Mouse (Mus musculus) adrenal gland, adult 18-20 months (tissue): ENCODE results near the gene Cacnb1. TPM values are rescaled to one million over a fixed set of nuclear protein-coding genes. Genes with fewer than 3 reads are reported as not detected.

Source experiments
- DNase-seq, 2 experiments: peaks; one replicate each; pipeline ENCODE4 v3.0.0; 2021 to 2022; ENCODE audit warnings: low spot score in 2 of 2
- total RNA-seq, 2 experiments: library from RNA; stranded (reverse); gene quantifications; 1 replicate in 1 of 2; 2 replicates in 1 of 2; pipeline ENCODE4 v1.2.3; 2021

Cacnb1 gene
- total RNA-seq, 2 experiments from 2014 or later = 8.6 to 10.1 TPM

DNA sequence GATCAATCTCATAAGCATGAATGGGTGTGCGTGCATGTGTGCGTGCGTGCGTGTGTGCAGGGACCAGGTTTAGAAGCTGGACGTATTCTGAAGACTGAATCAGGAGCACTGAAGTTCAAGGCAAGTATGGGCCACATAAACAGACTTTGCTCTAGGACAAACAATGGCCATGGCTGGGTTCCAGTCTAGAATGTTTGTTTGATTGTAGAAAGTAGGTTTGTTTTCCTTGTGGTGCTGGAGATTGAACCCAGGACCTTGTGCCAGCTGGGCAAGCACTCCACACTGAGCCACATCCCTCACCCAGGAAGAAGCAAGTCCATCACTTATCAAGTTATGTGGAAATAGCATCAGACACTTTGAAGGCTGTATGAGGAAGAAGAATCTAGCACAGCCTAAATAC is 6.7 kb downstream of the Cacnb1 start:
- no peak for DNase-seq

DNA sequence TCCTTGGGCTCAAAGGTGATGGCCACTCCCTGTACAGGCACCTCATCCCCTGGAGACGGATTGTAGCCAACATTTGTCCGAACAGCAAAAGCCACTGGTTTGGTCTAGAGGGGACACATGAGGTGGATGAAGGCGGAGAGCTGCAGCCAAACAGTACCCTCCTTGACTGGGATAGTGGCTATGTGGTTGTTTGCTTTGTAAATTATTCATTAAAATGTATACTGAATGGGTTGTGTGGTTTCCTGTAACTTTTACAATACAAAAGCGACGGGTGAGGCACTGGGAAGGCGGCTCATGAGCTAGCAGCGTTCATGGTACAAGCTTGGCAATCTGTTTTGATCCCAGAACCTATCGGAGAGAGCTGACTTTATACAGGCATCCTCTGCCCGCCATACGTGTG is 10.0 kb downstream of the Cacnb1 start:
- no peak for DNase-seq

DNA sequence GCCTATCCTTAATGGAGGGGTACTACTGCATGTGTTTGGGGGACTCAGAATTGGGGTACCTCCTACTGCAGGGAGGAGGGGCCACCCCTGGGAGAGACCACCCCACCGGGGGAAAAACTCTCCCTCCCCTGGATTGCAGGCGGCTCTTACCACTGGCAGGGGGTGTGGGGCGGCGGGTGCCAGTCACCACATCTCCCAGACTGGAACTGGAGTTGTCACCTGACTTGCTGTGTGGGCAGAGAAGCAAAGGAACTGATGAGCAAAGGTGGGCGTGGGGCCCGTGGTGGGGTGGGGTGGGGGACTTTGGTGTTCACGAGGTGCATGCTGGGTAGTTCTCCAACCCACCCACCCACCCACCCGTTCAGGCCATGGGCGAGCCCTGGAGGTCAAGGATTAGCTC is 11.1 kb downstream of the Cacnb1 start:
- no peak for DNase-seq

DNA sequence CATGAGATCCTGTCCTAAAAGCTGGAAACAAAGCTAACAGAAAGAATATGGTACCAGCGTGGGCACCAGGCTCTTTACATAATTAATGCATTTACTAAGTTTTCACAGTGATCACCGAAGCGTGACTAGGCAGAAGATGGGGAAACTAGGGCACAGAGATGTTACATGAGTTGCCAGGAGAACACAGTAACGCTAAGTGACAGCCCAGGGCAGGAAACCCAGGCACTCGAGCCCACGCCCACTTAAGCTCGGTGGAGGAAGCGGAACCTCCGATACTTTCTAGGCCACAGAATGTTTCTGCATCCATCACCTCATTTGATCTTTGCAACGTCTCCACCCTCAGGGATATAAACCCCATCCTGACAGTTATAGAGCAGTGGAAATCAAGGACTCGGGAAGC is 14.7 kb downstream of the Cacnb1 start:
- no peak for DNase-seq

DNA sequence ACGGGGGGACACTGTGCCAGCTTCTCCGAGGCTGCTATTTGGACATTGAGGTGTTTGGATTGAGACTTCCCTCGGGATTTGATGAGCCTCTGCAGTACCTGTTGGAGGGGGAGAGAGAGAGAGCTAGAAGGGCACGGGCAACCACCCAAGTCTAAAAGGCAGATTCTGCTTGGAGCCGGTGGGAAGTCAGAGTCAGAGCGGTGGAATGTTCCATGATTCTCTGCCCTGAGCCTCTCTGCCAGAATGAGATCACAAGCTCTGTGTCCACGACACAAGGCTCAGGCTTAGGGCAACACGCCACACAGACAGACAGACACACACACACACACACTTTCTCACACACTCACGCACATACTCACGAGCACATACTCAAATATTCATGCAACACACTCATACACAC is 17.1 kb downstream of the Cacnb1 start:
- no peak for DNase-seq

DNA sequence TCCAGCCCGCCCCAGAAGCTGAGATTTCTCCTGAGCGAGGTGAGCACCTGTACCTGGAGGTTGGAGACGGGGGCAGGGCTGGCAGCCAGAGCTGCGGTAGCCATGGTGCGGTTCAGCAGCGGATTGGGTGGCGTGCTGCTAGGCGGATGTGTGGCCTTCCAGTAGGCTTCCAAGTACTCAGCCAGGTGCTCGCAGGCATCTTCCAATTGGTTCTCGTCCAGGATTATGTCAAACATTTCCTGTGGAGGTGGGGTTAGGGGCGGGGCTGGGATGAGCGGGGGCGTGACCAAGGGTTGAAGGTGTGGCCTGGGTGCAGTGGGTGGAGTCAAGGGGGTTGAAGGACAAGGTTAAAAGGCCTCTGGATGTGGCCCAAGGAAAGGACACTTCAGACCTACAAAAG is 17.8 kb downstream of the Cacnb1 start:
- no peak for DNase-seq

DNA sequence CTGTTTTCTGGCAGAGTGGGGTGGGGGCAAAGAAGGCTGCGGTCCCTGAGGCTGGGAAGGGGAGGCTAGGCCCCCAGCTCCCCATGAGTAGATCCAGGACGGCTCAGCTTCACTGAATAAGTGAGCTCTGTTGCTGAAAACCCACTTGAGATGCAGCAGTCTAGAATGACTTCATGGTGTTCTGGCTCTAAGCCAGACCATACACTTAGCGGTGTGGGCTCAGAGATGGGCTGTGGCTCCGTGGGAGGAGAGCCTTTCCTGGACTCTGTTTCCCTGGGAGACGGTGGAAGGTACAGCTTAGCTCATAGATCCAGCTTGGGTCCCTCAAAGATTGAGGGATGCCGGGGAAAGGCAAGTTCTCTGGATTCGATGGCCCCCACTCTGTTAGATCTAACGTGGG is 18.7 kb downstream of the Cacnb1 start:
- no peak for DNase-seq

DNA sequence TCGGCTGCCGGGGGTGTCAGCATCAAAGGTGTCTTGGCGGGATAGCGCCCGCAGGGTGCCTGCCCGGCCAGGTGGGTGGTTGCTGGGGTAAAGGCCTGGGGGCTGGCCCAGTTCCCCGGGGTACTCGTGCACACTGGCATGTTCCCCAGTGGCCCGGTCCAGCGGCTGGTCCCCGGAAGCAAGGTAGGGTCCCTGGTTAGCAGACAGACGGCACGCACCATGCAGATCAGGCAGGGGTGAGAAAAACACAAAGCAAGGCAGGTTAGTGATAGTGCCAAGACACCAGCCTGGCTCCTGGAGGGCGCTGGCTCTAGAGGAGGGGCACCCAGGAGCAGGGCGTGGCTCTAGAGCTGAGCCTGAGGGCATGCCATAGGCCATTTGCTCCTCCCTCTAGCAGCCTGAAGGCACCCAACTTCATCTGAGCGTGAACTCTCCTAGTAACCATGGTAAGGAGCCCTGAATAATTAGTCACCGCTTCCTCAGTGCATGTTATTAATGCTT is 19.6 kb downstream of the Cacnb1 start:
- DNase-seq = no peak

DNA sequence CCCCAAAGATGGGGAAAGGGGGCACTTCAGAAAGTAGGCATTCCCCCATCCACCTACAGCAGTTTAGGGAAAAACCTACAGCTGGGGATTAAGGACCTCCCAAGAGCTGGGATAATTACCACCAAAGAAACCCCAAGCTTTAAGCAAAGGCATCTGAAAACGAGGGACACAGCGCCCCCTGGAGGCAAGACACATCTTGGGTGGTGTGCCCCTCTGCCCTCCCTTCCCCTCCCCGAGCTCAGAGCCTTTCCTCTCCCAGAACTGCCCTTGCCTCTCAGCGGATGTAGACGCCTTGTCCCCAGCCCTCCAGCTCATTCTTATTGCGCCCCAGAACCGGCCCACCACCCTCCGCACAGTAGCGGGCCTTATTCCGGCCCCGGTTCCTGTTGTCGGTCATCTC is 20.2 kb downstream of the Cacnb1 start:
- DNase-seq = peak; percentile 72 to 80

DNA sequence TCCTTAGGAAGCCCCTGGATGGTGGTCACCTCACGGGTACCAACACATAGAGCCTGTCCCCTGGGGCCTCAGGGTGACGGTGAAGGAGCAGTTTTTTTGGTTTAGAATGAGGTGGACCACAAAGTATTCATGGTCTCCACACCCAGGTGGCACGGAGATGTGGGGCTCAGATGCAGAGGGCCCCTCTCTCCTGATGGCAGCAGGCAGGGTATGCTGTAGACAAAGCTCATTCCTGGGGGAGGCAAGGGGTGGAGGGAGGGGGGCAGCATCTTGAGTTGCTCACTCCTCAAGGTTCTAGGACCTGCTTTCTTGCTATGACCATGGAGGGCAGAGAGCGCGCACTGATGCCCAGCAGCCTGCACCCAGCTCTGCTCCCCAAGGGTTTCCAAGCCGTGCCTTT is 20.8 kb downstream of the Cacnb1 start:
- no peak for DNase-seq

DNA sequence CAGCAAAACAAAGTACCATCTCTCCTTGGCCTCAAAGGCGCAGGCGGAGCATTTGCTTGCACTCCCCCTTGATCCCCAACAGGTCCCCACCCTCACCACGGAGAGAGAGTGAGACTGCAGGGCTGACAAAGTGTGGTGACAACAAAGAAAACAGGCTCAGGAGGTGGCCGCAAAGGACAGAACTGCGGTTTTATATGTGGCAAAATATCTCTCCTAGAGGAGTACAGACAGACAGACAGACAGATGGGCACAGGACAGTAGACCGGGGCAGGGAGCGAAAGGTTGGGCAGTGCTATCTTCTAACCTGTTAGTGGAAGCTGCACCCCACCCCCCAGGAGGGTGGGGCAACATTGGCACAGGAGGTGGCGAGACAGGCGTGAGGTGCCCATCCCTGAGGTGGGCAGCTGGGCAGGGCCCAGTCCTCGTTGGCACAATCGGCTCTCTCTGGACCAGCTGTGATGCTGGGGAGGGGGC is 21.4 kb downstream of the Cacnb1 start:
- no peak for DNase-seq

DNA sequence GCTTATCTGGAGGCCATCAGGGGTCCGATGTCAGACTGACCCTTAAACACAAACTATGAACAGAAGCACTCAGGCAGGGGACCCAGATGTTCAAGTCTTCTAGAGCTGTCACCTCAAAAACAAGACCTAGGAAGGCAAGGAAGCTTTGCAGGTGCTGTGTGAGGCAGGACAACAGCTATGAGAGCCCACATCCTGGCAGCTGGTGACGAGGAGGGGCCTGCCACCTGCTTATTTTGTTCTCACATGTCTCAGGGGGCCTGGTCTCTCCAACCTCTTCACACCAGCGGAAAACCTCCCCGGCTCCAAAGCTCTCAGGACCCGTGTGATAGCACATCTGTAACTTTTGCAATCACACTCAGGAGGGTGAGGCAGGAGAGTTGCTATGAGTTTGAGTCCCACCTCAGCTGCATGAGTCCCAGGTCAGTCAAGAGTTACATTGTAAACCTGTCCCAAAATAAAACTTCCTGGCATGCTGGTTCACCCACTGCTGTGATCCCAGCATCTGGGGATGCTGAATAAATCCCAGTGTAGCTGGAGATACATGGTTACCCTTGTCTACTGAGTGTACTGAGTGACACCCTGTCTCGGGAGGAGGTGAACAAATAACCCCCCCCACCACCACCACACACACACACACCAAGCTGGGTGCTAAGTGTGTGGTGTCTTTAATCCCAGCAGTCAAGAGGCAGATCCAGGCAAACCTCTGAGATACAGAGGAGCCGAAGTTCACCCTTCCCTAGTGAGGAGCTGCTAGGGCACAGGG is 22.3 kb downstream of the Cacnb1 start:
- no peak for DNase-seq

DNA sequence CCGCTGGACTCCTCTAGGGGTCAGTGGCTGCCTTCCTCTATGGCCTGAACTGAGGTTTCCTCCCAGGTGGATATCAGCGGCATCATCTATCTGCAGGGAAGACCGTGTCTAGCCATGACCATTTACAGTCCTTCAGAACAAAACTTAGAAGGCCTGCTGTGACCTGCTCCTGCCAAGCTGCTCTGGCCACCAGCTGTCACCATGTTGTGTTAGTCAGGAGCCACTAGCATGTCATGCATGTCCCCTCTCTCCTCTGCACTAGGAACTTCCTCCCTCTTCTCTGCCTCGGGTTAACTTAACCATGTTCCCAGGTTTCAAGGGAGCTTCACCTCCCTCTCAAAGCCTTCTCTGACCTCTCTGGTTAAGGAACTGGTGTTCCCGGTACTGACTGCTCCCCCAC is 23.1 kb downstream of the Cacnb1 start:
- DNase-seq = no peak

DNA sequence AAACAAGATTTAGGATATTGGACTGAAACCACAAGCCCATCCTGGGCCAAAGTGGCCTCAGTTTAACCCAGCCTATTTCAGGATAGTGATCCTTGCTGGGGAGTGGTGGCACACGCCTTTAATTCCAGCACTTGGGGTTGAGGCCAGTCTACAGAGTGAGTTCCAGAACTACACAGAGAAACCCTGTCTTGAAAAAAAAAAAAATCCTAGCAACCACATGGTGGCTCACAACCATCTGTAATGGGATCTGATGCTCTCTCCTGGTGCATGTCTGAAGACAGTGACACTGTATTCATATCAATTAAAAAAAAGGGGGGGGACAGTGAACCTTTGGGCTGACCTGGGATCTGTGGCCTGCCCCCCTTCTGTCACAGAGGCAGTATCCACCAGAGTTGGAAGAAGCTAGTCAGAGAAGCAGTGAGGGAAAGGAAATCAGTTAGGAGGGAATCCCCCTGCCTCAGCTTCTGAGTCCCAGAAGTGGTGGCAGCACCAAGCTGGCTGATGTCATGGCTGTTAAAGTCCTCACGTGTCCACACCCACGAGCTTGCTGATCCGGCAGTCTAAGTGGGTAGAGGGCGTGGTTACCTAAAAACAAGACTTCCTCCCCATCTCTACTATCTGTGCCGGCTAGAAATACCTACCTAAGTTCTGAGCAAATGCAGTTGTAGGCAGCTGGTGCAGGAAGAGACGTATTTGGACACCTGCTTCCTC is 23.8 kb downstream of the Cacnb1 start:
- no peak for DNase-seq

DNA sequence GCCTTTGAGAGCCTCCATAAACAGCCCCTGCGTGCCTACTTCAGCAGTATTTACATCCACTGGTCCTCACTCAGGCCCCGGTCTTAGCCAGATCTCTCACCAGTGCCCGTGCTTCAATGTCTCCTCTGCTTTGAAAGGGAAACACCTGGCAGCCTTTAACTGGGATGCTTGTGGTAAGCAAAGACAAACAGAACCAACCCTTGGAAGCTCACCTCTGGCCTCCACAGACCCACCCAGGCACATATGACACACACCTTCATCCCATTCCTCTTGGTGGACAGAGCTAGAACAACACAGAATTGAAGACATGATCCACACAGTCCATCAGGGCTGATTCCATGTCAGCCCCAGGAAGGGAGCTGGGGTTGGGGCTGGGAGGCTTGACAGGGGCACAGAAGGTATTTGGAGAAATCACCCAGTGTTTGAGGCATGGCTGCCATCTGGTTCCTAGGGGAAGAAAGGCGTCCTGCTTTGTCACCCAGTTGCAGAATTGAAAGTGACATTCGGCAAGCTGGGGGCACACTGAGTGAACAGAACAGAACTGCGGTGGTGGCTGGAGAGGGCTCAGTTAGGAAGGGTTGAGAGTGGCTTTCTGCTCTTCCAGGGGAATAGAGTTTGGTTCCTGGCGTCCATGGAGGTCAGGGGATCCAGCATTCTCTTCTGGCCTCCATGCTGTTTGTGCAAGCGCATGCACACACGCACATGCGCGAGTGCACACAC is 24.6 kb downstream of the Cacnb1 start:
- no peak for DNase-seq

DNA sequence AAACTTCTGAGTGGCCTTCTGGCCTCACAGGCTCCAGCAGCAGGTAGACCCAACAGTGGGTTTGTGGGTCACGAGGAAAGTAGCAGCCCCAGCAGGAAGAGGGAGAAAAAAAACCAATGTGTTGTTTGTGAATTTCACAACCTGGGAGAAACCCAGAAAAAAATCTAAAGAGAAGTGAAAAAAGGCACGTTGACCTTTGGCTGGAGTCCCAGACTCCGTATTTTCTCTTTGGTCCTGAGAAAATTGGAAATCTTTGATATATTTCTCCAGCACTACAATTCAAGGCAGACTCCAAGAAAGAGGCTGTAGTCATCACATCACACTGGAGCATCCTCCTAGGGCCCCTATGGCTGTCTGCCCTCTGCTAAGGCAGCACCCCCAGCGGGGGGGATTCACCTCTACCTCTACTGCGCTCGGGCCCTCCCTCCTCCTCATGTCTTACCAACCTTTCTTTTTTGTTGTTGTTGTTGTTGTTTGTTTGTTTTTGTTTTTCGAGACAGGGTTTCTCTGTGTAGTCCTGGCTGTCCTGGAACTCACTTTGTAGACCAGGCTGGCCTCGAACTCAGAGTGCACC is 25.4 kb downstream of the Cacnb1 start:
- DNase-seq = no peak

DNA sequence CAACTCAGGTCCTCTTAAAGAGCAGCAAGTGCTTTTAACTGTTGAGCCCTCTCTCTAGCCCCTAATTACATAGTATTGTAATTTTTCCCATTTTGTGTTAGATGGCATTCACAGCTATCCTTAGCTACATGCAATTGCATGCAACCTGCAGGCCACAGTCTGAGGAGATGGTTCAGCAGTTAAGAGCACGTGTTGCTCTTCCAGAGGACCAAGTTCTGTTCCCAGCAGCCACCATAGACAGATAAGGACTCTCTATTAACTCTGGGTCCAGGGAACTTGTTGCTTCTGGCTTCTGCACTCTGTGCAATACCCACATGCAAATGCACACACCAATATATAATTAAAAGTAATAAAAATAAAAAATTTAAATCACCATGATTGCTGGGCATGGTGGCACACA is 26.1 kb downstream of the Cacnb1 start:
- no peak for DNase-seq

DNA sequence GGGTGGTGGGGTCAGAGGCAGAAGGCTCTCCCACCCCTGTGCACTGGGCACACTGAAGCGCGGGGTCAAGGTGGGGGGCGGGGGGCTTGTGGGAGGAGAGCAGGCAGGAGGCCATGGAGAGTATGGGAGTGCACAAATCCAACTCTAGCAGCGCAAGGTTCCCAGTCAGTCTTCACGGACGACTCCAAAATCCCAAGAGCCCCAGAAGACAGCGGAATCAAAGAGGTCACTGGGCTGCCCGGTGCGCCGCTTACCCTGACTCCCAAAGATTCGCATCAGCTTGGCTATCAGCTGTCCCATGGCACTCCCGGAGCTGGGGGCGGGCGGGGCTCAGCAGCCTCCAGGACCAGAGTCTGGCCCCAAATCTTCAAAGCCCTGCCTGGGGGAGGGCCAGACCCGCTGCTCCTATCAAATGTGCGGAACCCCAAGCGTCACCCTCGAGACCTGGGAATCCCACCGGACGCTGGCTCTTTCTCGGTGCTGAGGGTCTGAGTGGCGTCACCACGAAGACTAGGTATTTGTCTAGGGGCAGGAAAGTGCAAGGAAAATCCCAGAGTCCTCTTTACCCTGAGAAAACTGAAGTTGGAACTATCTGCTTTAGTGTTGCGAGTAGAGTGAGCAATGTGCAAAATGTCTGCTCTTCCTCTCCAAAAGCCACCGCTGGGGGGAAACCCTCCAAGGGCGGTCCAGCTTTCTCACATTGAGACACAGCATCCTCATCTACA is 27.1 kb downstream of the Cacnb1 start, which contains the start of gene Arl5c:
Gene Arl5c (minus strand): TSS at position 618 of the 725 bp plus-strand sequence.
- peak in 1 of 2 experiments; percentile 41 for DNase-seq

DNA sequence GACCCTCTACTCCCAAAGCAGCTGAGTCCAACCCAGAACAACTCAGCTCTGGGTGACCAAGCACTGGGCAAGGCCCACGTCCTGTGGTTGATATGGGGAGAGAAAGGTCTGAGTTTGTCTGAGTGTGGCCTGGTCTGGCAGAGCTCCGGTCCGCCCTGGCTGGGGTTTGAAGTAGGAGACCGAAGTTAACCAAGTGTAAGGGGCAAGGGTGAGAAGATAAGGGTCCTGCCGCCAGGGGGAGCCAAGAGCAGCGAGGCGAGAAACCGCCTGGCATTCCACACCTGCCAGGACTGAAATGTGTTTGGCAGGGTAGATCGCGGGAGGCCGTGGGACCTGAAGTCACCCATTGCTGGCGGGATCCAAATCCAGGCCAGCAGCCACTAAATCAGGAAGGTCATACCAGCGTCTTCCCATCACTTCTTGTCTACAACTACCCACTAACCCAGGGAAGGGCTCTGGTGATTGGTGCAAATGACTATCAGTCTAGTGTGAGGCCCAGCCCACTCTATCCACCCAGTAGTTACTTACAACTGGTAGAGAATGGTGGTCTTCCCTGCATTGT is 28.2 kb downstream of the Cacnb1 start:
- DNase-seq = peak; percentile 79 to 87

DNA sequence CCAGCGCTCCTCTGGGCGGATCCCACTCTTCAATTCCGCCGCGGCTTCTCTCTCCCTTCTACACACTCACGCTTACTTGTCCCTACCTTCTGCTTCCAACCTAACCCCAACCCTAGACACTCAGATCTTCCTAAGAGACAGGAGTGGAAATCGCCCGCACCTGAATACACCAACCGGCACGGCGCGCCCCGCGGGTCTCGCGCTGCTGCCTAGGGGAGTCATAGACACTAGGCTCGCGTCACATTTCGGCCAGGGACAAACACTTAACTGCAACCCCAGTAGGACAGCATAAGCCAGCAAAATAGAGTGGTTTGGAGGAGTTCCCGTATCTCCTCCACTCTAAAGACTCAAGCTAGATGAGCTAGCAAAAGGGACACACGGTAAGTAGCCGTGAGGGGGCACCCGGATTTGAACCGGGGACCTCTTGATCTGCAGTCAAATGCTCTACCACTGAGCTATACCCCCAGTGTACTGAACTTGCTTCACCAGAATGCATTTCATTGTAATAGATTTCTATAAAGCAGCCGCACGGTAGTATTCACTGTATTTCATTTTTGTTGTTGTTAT is 34.2 kb downstream of the Cacnb1 start:
- peak; percentile 86 to 89 for DNase-seq
